Mouse (Mus musculus) retina, postnatal 7 days (tissue): Measurements from ENCODE around the gene Taok1.

Experiments used
- DNase-seq: peaks from one replicate; pipeline ENCODE4 v3.0.0-alpha.2; 2012; ENCODE audit warnings: low read depth, low spot score

Gene Taok1

DNA sequence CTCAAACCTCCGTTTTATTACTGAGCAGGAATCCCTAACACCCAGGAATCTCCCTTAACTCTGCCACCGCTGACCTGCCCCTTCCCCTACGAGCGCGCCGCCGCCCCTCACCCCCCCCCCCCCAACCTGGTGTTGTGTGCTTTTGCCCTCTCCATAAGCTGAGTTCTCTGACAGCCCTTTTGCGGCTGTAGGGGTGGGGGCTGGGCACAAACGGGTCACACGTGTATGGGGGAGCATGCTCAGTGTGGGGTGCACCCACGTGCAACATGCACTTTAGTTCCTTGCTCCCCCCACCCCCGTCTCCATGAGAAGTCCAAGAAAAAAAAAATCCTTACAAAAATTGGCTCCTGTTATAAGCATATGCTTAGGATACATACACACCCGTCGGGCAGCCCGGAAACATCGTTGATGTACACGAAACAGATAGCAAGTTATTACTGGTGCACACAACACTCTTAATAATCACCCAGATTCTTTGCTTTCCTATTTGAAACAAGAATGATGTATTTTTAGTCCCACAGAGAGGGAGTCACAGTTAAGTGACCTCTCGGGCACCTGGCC, 115.2 kb downstream of the Taok1 start:
- DNase-seq = no peak

DNA sequence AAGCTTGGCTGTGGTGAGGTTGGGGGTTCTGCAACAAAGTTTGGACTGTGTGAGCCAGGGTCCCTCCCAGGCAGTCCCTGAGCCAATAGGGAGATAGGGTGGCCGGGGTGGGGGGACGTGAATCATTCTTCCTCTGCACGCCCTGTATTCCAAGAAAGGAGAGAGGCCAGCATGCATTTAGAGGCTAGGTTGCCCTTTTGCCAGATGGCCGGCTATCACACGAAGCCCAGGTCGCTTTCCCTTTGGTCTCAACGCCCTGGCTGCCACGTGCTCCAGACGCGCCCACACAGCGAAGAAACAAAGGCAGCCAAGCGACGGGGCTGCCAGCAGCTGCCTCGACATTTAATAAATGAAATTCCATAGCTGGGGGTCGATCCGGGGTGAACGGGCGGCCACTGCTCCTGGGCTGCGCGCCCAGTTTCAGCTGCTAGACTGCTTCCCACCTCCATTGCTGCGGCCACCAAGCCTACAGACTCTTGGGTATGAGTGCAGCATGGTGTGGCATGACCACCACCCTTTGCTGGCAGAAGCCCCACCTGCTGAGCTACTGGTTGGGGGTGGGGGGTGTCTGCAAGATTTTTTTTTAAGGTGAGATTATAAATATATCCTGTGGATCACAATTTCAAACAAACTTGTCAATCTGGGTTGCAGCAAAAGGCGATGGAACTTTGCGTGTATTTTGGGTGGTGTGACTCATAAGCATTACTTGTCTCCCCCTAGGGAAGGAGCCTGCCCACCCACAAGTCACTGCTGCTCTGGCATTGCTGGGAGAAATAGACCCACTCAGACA, 115.9 kb downstream of the Taok1 start:
- no peak for DNase-seq

DNA sequence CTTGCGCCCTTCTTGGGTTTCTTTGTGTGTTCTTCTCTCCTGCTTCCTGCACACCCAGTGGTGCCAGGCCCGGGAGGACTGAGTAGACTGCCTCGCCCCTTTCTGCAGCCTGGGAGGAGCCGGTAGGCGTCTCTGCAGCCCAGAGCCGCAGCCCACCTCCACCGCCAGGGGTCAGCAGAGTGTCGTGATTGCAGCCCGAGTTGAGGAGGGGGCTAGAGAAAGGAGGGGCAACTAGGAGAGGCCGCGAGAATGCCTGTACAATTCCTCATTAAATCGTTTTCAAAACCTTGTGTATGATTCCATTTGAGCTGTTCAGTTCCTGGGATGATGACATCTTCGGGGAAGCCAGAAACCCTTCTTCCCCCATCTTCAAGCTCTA, 116.5 kb downstream of the Taok1 start:
- DNase-seq = peak; percentile 86

DNA sequence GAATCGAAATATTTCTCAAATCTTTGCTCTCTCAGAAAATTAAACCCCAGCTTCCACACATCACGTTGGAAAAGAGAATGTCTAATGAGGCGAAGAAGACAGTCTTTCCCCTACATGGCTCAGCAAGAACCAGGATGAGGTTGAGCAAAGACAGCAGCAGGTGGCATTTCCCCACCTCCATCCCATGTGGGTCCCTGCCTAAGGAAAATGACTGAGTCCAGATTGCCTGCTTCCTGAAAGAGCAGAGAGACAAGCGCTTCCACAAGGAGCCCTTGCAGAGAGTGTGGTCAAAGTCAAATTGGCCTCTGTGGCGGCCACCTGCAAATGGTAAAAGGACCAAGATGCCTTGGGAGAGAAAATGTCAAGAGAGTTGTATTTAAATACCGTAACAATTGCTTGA, 117.2 kb downstream of the Taok1 start:
- no peak for DNase-seq

DNA sequence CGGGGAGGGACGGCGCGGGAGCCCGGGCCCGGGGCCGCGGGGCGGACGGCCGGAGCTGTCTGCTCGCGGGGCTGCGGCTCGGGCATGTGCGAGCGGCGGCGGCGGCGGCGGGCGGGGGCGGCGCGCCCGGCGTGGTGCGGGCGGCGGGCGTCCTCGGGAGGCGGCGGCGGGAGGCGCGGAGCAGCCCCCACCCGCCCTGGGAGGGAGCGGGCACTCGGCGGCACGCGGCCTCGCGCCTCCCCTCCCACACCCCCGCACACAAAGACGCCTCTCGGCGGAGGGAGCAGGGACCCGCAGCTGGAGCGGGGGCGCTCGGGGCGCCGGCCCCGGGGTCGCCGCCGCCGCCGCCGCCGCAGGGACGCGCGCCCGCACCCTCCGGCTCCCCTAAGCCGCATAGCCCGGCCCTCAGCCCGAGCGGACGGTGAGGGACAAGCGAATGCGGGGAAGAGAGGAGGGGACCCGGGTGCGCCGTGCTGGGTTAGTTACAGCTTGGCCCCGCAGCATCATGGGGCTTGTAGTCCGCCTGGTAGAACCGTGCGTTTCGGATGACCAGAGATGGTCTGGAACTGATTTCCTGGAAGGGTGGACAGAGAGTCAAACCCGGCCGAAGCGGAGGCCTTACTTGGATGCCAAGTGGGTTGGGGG, 117.9 kb downstream of the Taok1 start, which contains the start of gene Ankrd13b:
Gene Ankrd13b (minus strand): TSS at position 88 of the 645 bp plus-strand sequence.
- peak; percentile 67 for DNase-seq

DNA sequence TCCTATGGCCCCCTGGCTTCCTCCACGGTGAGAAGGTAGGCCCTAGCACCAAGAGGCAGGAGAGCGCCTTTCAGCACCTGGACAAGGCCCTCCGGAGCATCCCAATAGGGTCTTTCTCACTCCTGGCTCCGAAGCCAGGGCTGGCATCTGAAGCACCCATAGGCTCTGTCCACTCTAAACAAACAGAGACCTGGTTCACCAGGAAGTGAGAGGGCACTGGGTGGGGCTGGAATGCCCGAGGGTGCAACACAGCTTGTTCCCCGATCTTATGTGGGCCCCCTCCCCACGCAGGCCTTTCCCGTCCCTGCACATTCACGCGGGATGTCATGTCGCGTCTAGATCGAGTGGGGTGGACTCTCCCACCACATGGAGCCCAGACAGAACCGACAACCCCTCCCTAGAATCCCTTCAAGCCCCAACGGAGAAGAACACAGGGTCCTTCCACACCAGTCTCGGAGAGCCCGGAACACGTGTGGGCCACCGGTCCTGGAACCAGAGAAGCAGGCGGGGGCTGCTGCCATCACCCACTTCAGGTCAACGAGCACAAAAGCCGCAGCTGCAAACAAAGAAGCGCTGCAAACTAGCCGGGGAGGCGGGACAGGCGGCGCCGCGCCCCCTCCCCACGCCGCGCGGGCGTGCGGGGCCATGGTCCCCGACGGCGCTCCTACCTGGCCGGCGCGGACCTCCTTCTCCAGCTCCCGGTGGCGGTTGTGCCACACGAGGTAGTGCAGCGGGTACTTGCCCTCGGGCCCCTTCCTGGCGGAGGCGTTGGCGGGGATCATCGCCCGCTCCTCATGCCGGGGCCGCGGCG, 118.6 kb downstream of the Taok1 start:
- DNase-seq = no peak

DNA sequence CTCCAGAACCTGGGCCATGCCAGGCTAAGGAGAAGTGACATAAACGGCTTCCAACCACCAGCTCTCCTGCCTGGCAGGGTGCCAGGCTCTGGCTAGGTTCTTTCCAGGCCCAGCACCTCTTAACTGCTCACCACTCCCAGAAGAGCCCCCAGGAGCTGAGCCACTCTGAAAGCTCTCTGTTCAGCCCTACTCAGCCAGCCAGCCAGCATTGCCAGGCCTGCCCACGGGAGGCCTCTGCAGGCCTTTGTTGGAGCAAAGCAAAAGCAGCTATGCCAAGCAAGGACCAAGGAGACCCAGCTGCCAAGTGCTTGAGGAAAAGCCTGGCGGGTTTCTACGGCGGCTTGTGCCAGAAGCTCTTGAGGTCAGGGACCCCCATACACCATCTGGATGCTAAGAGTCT, 120.8 kb downstream of the Taok1 start:
- DNase-seq = no peak

DNA sequence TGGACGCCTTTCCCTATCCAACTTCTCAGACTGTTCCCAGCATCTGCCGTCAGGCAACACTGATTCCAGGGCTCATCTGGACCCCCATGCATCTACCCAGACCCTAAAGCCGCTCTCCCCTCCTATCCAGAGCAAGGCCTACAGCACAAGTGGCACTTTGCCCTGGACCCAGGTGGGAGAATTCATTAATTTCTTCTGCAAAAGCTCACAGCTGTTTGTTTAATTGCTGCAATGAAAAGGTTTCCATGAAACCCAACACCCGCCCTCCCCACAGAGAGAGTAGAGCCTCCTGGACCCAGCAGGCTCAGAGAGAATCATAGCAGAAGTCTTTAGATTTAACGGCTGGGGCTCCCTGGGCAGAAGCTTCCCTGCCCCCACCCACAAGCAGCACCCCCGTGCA, 122.4 kb downstream of the Taok1 start:
- no peak for DNase-seq

DNA sequence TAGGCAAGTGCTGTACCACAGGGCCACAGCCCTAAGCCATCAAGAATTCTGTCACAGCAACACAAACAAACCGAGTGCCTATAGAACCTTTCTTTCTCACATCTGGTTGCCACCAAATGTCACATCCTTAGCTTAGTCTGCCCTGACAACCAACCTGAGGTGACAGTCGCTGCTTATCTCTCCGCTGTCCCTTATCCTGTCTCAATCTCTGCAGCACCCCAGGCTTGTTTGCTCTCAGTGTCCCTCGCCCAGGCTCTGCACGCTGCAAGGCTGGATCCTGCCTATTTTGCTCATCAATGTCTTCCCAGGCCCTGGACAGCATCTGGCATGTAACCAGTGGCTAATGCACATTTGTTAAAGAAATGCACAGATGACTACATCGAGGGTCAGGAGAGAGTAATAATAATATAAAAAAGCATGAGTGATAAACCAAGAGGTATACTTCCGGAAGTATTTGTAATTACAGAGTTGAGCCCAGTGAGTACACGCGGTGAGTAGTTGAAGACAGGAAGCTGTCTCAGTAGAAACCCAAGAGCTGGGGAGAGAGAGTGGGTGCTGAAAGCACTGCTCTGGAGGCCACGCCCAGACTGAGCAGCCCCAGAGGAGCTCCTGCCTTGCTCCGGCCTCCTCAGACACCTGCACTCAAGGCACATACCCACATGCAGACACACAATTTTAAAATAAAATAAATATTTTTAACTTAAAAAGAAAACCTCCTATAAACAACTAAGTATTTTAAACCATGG, 123.9 kb downstream of the Taok1 start:
- no peak for DNase-seq

DNA sequence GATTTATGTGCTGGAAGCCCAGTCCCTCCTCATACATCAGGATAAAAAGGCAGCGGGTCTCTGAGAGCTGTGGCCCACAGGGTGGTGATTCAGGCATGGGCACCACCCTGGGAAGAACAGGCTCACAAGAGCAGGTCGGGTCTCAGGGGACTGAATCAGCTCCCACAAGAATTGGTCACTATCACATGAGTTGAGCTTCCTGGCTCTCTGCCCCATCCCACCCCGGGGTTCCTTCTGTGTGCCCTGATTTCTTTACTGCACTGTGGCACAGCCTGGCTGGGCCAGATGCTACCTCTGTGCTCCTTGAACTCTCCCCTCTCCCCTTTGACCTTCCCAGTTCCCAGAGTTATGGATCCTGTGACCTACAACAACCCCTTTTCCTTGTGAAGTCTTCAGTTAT, 124.6 kb downstream of the Taok1 start:
- DNase-seq = no peak
